Mouse (Mus musculus): Measurements from ENCODE around the gene Plac9b.
"Not testable (repeated sequence)": the region's sequence is repeated elsewhere in the genome, so short reads cannot be mapped to it uniquely, and the experiment has no call there.

Gene Plac9b

GRCm38 (mm10) chr14:26182380-26182779, at the start of gene Plac9b:
Gene Plac9b, minus strand, starts transcription at chr14:26182480.
- DNase-seq (ENCODE audit: extremely low spot score, low spot score), result not testable (repeated sequence)

GRCm38 (mm10) chr14:26216233-26217000, 34.1 kb upstream of the Plac9b start:
- not testable (repeated sequence) for DNase-seq (ENCODE audit: extremely low spot score, low spot score)

GRCm38 (mm10) chr14:26206926-26207247, 24.6 kb upstream of the Plac9b start, which contains the start of gene Tmem254b:
Gene Tmem254b, minus strand, starts transcription at chr14:26207041.
- not testable (repeated sequence) for DNase-seq (ENCODE audit: extremely low spot score, low spot score)

GRCm38 (mm10) chr14:26206197-26206925, 24.1 kb upstream of the Plac9b start:
- not testable (repeated sequence) for DNase-seq (ENCODE audit: extremely low spot score, low spot score)

GRCm38 (mm10) chr14:26197851-26198250, 15.6 kb upstream of the Plac9b start:
- DNase-seq (ENCODE audit: extremely low spot score, low spot score), result not testable (repeated sequence)

- not testable (repeated sequence) for DNase-seq (ENCODE audit: extremely low spot score, low spot score)
Measured at GRCm38 (mm10) chr14:26188361-26188760, 6.1 kb upstream of the Plac9b start.

GRCm38 (mm10) chr14:26186638-26187037, 4.4 kb upstream of the Plac9b start:
- not testable (repeated sequence) for DNase-seq (ENCODE audit: extremely low spot score, low spot score)

GRCm38 (mm10) chr14:26181660-26182059, 620 bp downstream of the Plac9b start:
- not testable (repeated sequence) for DNase-seq (ENCODE audit: extremely low spot score, low spot score)

- not testable (repeated sequence) for DNase-seq (ENCODE audit: extremely low spot score, low spot score)
Measured at GRCm38 (mm10) chr14:26175028-26175427, 7.3 kb downstream of the Plac9b start.

- not testable (repeated sequence) for DNase-seq (ENCODE audit: extremely low spot score, low spot score)
Measured at GRCm38 (mm10) chr14:26173955-26174354, 8.3 kb downstream of the Plac9b start.

- not testable (repeated sequence) for DNase-seq (ENCODE audit: extremely low spot score, low spot score)
Measured at GRCm38 (mm10) chr14:26165266-26165665, 17.0 kb downstream of the Plac9b start.

- not testable (repeated sequence) for DNase-seq (ENCODE audit: extremely low spot score, low spot score)
Measured at GRCm38 (mm10) chr14:26162423-26162822, 19.9 kb downstream of the Plac9b start.

- not testable (repeated sequence) for DNase-seq (ENCODE audit: extremely low spot score, low spot score)
Measured at GRCm38 (mm10) chr14:26161156-26161555, 21.1 kb downstream of the Plac9b start.

- not testable (repeated sequence) for DNase-seq (ENCODE audit: extremely low spot score, low spot score)
Measured at GRCm38 (mm10) chr14:26156032-26156431, 26.2 kb downstream of the Plac9b start.

GRCm38 (mm10) chr14:26147095-26147494, 35.2 kb downstream of the Plac9b start:
- DNase-seq (ENCODE audit: extremely low spot score, low spot score), result not testable (repeated sequence)

- DNase-seq (ENCODE audit: extremely low spot score, low spot score), result not testable (repeated sequence)
Measured at GRCm38 (mm10) chr14:26119095-26119494, 63.2 kb downstream of the Plac9b start.

- DNase-seq (ENCODE audit: extremely low spot score, low spot score), result not testable (repeated sequence)
Measured at GRCm38 (mm10) chr14:26118550-26119000, 63.7 kb downstream of the Plac9b start.

- DNase-seq (ENCODE audit: extremely low spot score, low spot score), result not testable (repeated sequence)
Measured at GRCm38 (mm10) chr14:26118150-26118549, 64.1 kb downstream of the Plac9b start, which contains the start of gene Duxbl2. Gene Duxbl2, plus strand, starts transcription at chr14:26118349.
